Mouse (Mus musculus): ENCODE results near the gene Tex29. TPM values are rescaled to one million over a fixed set of nuclear protein-coding genes. Genes with fewer than 3 reads are reported as not detected.

Tex29 gene
- total RNA-seq (2023): not detected

DNA sequence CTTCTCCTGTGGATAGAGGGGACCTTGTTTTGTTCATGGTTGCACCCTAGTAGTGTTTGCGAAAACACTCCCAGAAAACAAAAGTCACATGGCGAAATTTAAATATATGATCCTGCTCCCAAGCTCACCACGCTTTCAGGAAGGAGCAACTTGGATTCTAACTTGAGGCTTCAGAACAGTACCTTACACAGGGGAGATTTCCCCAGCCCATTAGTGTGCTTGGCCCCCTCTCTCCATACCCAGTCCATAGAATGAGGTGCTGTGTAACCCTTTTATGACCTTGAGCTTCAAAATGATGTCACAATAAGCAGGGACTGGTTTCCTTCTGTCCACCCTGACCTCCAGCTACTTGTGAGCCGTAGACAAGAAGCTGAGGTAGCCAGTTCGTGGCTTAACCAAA is at the start of gene Tex29:
Gene Tex29, plus strand, starts transcription at position 301 of the 400 bp plus-strand sequence.

Other genes with a start within 250 kb of the Tex29 start
- gene Ankrd10, start 204.7 kb upstream of the Tex29 start, total RNA-seq (2023): 10 to 100 TPM; 20.5 to 24.9 TPM
- gene 1700016D06Rik, start 139.4 kb upstream of the Tex29 start, total RNA-seq (2023): not detected
- 10 to 100 TPM; 37.5 to 37.7 TPM for gene Arhgef7, start 112.8 kb upstream of the Tex29 start, total RNA-seq (2023)